Mouse (Mus musculus): ENCODE measurements around the gene Dnal1. TPM values are rescaled to one million over a fixed set of nuclear protein-coding genes. Genes with fewer than 3 reads are reported as not detected.

Dnal1 gene
- total RNA-seq, 2 experiments from 2014 or later, result 99.1 to 101 TPM

DNA sequence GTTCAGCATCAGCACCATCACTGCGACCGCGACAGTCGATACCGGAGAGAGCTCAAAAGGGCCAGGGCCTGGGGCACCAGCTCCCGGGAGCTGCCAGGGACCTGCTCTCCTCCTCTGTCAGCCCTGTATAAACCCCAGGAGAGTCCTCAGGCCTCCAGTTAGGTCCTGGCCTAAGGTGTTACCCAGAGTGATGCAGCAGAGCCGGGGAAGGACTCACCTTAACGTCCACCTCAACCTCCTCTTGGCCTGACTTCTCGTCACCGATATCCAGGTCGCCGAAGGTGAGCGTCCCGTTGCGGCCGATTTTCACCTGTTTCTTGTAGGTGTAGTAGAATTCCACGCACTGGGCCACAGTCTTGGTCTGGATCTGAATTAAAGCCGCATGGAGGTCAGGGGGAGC is 42.0 kb downstream of the Dnal1 start:
- Histone ChIP-seq H3K27ac (no peak overlapping the region), H3K4me3 (no peak overlapping the region)
- no peak for DNase-seq (ENCODE audit: low spot score in 2 of 2)
- no peak for TF ChIP-seq CTCF (conservative IDR thresholded peaks at IDR 0.05)

GRCm38 (mm10) chr12:84158156-84158555 is 44.0 kb downstream of the Dnal1 start:
- Histone ChIP-seq H3K4me3 (no peak overlapping the region), H3K27ac (no peak overlapping the region)
- no peak for TF ChIP-seq CTCF (conservative IDR thresholded peaks at IDR 0.05)
- no peak for DNase-seq (ENCODE audit: low spot score in 2 of 2)

- no peak overlapping the region for H3K4me3 ChIP-seq
- no peak for DNase-seq (ENCODE audit: low spot score in 2 of 2)
- H3K27ac ChIP-seq, result no peak overlapping the region
- TF ChIP-seq CTCF (conservative IDR thresholded peaks at IDR 0.05), result no peak
These were observed 46.3 kb downstream of the Dnal1 start for GRCm38 (mm10) chr12:84160491-84160890.

DNA sequence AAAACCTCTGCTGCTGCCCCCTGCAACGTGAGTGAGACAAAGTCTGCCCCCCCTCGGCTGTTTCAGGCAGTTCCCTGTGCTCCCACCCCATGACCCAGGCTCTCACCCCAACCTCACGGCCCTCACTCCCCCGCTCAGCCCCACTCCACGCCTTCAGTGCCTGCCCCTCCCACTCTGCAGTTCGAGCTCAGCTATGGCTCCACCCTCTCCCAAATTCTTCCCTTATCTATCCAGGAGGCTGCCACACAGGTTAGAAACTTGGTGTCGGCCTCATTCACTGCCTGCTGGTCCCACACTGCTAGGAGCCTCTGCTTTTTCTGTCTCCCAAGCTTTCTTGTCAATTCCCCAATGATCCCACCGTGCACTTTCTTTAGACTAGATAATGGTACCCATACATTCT is 47.0 kb downstream of the Dnal1 start:
- DNase-seq (ENCODE audit: low spot score in 2 of 2), result no peak
- TF ChIP-seq CTCF (conservative IDR thresholded peaks at IDR 0.05), result no peak
- Histone ChIP-seq H3K4me3 (no peak overlapping the region), H3K27ac (no peak overlapping the region)

DNA sequence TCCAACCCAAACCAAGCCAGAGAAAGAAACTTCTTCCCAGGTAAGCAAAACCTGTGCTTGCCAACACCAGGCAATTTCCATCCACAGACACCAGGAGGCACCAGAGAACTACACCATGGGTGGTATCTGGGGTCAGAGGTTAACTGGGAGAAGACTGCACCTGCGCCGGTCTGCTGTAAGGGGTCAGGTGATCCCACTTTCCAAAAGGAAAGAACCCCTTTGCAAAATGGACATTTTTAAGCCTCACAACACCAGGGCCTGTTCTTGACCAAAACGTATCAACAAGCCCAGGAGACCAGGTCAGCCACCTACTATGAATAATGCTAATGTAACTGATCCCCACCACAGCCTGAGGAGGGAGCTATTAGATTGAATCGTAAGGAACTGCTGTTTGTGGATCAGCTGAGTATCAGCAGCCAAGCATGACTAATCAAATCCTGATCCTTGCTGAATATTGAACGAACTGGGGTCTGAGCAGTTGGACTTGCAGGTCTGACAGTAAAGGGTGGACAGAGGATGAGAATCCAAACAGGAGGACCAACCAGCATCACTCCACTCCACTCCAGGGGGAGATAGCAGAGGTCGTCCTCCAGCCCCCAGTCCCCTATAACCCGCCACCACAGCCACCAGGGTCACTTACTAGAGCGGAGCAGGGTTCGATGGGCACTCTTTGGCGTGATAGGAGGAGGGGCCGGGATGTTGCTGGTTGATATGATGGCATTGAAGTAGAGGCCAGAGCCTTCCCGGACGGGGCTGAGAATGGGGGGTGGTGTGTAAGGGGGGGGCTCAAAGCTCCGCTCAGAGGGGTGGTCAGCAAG is 47.7 kb downstream of the Dnal1 start:
- DNase-seq (ENCODE audit: low spot score in 2 of 2), result no peak
- TF ChIP-seq CTCF (conservative IDR thresholded peaks at IDR 0.05), result peak; percentile 69
- Histone ChIP-seq H3K27ac (no peak overlapping the region), H3K4me3 (no peak overlapping the region)

DNA sequence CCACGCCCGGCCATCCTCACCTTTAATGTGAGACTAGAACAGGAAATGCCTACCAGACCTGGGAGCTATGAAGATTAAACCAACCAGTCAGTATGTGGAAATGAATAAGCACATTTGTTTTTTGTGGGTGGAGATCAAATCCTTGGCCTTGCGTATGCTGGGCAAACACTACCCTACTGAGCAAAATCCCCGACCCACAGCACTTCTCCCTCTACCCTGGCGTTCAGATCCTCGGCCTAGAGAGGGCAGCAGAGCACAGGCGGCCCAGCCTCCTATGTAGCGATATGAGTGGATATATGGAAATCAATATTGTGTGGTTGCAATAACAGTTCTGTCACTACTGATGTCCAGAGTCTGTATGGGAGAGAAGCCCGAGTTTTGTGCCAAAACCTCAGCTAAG is 49.0 kb downstream of the Dnal1 start:
- TF ChIP-seq CTCF (conservative IDR thresholded peaks at IDR 0.05), result peak; percentile 80
- no peak for DNase-seq (ENCODE audit: low spot score in 2 of 2)
- no peak overlapping the region for H3K27ac ChIP-seq
- no peak overlapping the region for H3K4me3 ChIP-seq

DNA sequence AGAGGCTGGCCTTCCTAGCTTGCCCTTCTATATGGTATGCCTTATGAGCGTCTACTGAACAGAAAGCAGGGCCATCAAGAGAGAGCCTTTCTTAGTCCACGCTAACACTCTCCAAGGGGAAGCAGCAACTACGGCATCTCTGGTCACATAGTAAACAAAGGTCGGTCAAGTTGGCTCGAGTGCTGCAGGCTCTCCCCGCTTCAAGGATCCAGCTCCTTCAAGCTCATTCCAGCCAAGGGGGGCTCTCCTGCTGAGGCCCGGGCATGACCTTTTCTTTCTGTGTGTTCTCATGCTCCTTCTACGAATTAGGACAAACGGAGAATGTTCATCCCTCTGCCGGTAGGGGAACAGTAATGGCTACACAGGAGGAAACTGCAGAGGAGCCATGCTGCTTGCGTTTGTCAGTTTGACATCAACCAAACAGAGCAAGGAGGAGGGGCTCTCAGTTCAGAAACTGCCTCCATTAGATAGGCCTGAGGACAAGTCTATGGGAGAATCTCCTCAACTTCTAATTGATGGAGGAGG is 49.5 kb downstream of the Dnal1 start:
- TF ChIP-seq CTCF (conservative IDR thresholded peaks at IDR 0.05), result no peak
- Histone ChIP-seq H3K4me3 (no peak overlapping the region), H3K27ac (no peak overlapping the region)
- no peak for DNase-seq (ENCODE audit: low spot score in 2 of 2)

DNA sequence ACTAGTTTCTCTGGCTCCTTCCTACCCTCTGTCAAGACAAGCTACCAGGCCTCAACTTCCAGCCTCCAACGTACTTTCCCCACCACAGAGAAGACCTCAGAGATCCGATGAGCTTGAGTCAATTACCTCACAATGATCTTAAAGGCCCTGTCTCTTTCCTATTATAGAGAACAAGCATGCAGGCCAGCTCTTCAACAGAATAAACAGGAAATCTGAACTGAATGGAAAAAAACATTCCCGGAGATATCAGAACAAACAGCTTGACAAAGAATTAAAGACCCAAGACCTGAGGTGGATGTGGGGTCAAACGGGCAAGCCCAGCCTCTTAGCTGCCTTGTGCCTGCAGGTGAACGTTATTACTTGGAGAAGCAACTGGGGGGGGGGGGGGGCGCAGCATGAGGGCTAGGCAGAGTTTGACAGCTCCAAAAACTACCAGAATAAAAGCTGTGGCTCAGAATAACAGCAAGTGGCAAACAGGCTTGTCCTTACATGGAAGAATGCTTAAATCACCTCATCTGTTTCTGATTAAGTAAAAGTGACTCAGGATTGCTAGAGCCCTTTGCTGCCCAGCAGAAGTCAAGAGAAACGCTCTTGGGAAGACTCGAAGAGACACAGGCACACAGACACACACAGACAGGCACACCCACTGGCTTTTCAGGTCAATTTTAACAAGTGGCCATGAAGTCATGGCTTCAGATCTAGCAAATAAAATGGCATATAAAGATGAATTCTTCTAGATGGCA is 51.6 kb downstream of the Dnal1 start:
- no peak for TF ChIP-seq CTCF (conservative IDR thresholded peaks at IDR 0.05)
- Histone ChIP-seq H3K4me3 (no peak overlapping the region), H3K27ac (no peak overlapping the region)
- DNase-seq (ENCODE audit: low spot score in 2 of 2), result no peak

DNA sequence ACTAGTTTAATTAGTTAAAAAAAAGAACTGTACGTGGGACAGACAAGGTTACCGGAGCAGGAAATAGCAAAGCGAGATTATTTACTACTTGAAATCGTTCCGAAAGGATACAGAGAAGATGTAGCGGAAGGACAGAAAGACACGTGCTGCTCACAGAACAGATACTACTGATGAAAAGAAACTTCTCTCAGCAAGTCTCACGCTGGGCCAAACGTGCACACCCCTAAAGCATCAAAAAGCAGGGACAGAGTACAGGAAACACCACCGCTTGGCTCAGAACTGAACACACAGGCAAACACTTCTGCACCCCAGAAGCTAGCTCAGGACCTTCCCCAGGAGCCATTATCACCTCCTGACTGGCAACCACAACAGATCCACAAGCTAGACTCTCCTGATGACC is 56.4 kb downstream of the Dnal1 start:
- Histone ChIP-seq H3K4me3 (no peak overlapping the region), H3K27ac (no peak overlapping the region)
- DNase-seq (ENCODE audit: low spot score in 2 of 2), result no peak
- TF ChIP-seq CTCF (conservative IDR thresholded peaks at IDR 0.05), result no peak

DNA sequence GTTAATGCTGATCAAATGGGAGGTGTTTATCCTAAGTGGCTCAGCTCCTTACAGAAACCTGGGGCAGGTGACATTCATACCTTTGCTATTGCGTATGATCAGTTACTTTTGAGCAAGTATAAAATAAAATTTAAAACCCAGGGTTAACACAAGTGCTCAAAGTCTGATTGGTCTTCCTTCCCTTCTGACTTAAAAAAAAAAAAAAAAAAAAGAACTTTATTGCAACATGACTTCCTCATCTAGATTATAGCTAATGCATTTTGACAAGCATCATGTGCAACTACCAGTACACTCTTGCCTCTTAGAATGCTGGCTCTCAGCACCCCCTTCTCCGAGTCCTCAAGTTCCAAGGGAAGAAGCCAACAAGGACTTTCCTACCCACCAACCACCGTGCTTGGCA is 58.0 kb downstream of the Dnal1 start:
- no peak for DNase-seq (ENCODE audit: low spot score in 2 of 2)
- Histone ChIP-seq H3K27ac (no peak overlapping the region), H3K4me3 (no peak overlapping the region)
- no peak for TF ChIP-seq CTCF (conservative IDR thresholded peaks at IDR 0.05)

- peak overlapping the region; percentile 3; the same call in 1 of the 2 replicates for H3K27ac ChIP-seq
- H3K4me3 ChIP-seq, result no peak overlapping the region
- DNase-seq (ENCODE audit: low spot score in 2 of 2), result no peak
These were observed 58.7 kb downstream of the Dnal1 start for GRCm38 (mm10) chr12:84172862-84173261.

GRCm38 (mm10) chr12:84173309-84173915 is 59.2 kb downstream of the Dnal1 start:
- DNase-seq (ENCODE audit: low spot score in 2 of 2), result no peak
- peak overlapping the region; percentile 95; the same call in 1 of the 2 replicates for H3K27ac ChIP-seq

More at GRCm38 (mm10) chr12:84172862-84173261, 58.7 kb downstream of the Dnal1 start:
- no peak for TF ChIP-seq CTCF (conservative IDR thresholded peaks at IDR 0.05)

More at GRCm38 (mm10) chr12:84173309-84173915, 59.2 kb downstream of the Dnal1 start:
- no peak overlapping the region for H3K4me3 ChIP-seq
- no peak for TF ChIP-seq CTCF (conservative IDR thresholded peaks at IDR 0.05)
